Mouse (Mus musculus): ENCODE results near the gene Cdkn2aip.

- TF ChIP-seq EP300 (optimal IDR thresholded peaks at IDR 0.05) (no peak), CTCF (IDR thresholded peaks at IDR 0.05; ENCODE audit: low read depth) (no peak)
Observed at GRCm38 (mm10) chr8:47702333-47702732, 11.4 kb downstream of the Cdkn2aip start.
